Mouse (Mus musculus) neural tube, embryonic 14.5 days (tissue): Measurements from ENCODE around the gene Pim3. TPM values are rescaled to one million over a fixed set of nuclear protein-coding genes. Genes with fewer than 3 reads are reported as not detected.

ENCODE experiments used
- ATAC-seq: fragments of 200-750 bp; cut with Nextera tagmentation; 2 replicates; pipeline ENCODE4 v1.8.0; 2017; ENCODE audit warnings: low read depth, mild to moderate bottlenecking, moderate TSS enrichment, moderate library complexity
- H3K27ac ChIP-seq: fragments of 300-500 bp; sonication (generic); 2 replicates; pipeline ENCODE4 v1.5.1; 2014; ENCODE audit warnings: low read depth, mild to moderate bottlenecking, control low read depth, low read length, moderate library complexity, mixed read lengths
- H3K27me3 ChIP-seq: fragments of 300-500 bp; sonication (generic); 2 replicates; pipeline ENCODE4 v1.6.1; 2014; ENCODE audit warnings: low read length; ENCODE audit not compliant: control insufficient read depth, insufficient read depth
- H3K36me3 ChIP-seq: fragments of 300-500 bp; sonication (generic); 2 replicates; pipeline ENCODE4 v1.6.1; 2014; ENCODE audit warnings: low read length, mixed read lengths; ENCODE audit not compliant: control insufficient read depth, insufficient read depth
- H3K4me1 ChIP-seq: fragments of 300-500 bp; sonication (generic); 2 replicates; pipeline ENCODE4 v1.6.1; 2014; ENCODE audit warnings: low read length; ENCODE audit not compliant: control insufficient read depth, insufficient read depth
- H3K4me2 ChIP-seq: fragments of 300-500 bp; sonication (generic); 2 replicates; pipeline ENCODE4 v1.6.1; 2014; ENCODE audit warnings: mild to moderate bottlenecking, low read depth, low read length, control low read depth
- H3K4me3 ChIP-seq: fragments of 300-500 bp; sonication (generic); 2 replicates; pipeline ENCODE4 v1.5.1; 2014; ENCODE audit warnings: low read depth, low read length, control low read depth, mixed read lengths
- H3K9ac ChIP-seq: fragments of 300-500 bp; sonication (generic); replicated peaks from 2 replicates; pipeline ENCODE4 v1.6.1; 2014; ENCODE audit warnings: low read depth, mild to moderate bottlenecking, control low read depth, low read length, mixed read lengths
- H3K9me3 ChIP-seq: fragments of 300-500 bp; sonication (generic); 2 replicates; pipeline ENCODE4 v1.6.1; 2016; ENCODE audit warnings: low read length; ENCODE audit not compliant: control insufficient read depth
- WGBS: fragments of 180-500 bp; shearing (Covaris S2); extraction: QIAGEN DNeasy Blood & Tissue Kit; methylation state at CpG from one replicate; pipeline ENCODE4 v1.1.7; 2014; 5-methylcytosine and 5-hydroxymethylcytosine counted together
- polyA plus RNA-seq: library from polyadenylated mRNA; unstranded; fragments of >200 nt; fragmentation: Nextera tagmentation; extraction: Ambion mirVana; gene quantifications from 2 replicates; pipeline ENCODE4 v1.2.1, GENCODE M21; 2014

Gene Pim3
- polyA plus RNA-seq, 1 experiment from 2014 or later = 45.7 TPM

- Histone ChIP-seq H3K4me3 (no peak overlapping the region), H3K27me3 (no peaks in the 10 kb centered on the region), H3K36me3 (peaks cover 11% of the 10 kb centered on the region; the same call in 1 of the 2 replicates), H3K4me2 (no peak overlapping the region), H3K9ac (no peak overlapping the region), H3K27ac (no peak overlapping the region), H3K4me1 (peaks cover 14% of the 10 kb centered on the region), H3K9me3 (no peaks in the 10 kb centered on the region)
- 95% methylated on average over 6 of the region's 6 CpGs for WGBS
- no peak for ATAC-seq
Measured at GRCm38 (mm10) chr15:88868024-88868742, 6.2 kb downstream of the Pim3 start.

GRCm38 (mm10) chr15:88870418-88871185 is 8.6 kb downstream of the Pim3 start:
- Histone ChIP-seq H3K4me3 (no peak overlapping the region), H3K36me3 (no peaks in the 10 kb centered on the region), H3K4me1 (no peaks in the 10 kb centered on the region), H3K4me2 (no peak overlapping the region), H3K9me3 (no peaks in the 10 kb centered on the region), H3K27ac (no peak overlapping the region), H3K9ac (no peak overlapping the region), H3K27me3 (no peaks in the 10 kb centered on the region)
- no peak for ATAC-seq
- 70% methylated on average over 5 of the region's 5 CpGs for WGBS

- no peak overlapping the region for H3K9ac ChIP-seq
- WGBS = 90% methylated on average over 3 of the region's 3 CpGs
- no peak overlapping the region for H3K27ac ChIP-seq
- H3K27me3 ChIP-seq = no peaks in the 10 kb centered on the region
- no peak for ATAC-seq
- H3K4me2 ChIP-seq = no peak overlapping the region
- no peaks in the 10 kb centered on the region for H3K9me3 ChIP-seq
- no peak overlapping the region for H3K4me3 ChIP-seq
- H3K36me3 ChIP-seq = no peaks in the 10 kb centered on the region
- no peaks in the 10 kb centered on the region for H3K4me1 ChIP-seq
Measured at GRCm38 (mm10) chr15:88874061-88874460, 12.1 kb downstream of the Pim3 start.

GRCm38 (mm10) chr15:88874477-88874876 is 12.5 kb downstream of the Pim3 start:
- Histone ChIP-seq H3K9ac (no peak overlapping the region), H3K4me1 (no peaks in the 10 kb centered on the region), H3K4me3 (no peak overlapping the region), H3K36me3 (no peaks in the 10 kb centered on the region), H3K27me3 (no peaks in the 10 kb centered on the region), H3K27ac (no peak overlapping the region), H3K4me2 (no peak overlapping the region), H3K9me3 (no peaks in the 10 kb centered on the region)
- ATAC-seq = no peak
- WGBS = 97% methylated on average over 6 of the region's 6 CpGs

- H3K27me3 ChIP-seq = no peaks in the 10 kb centered on the region
- WGBS = 43% methylated on average over 10 of the region's 10 CpGs
- ATAC-seq = no peak; the same call in 1 of the 2 replicates
- H3K9me3 ChIP-seq = no peaks in the 10 kb centered on the region
- no peak overlapping the region for H3K4me2 ChIP-seq
- no peak overlapping the region for H3K9ac ChIP-seq
- H3K4me1 ChIP-seq = no peaks in the 10 kb centered on the region
- H3K27ac ChIP-seq = no peak overlapping the region
- H3K4me3 ChIP-seq = no peak overlapping the region
- H3K36me3 ChIP-seq = no peaks in the 10 kb centered on the region
Measured at GRCm38 (mm10) chr15:88875625-88876081, 13.7 kb downstream of the Pim3 start.

GRCm38 (mm10) chr15:88876155-88877020 is 14.4 kb downstream of the Pim3 start:
- H3K27ac ChIP-seq = no peak overlapping the region
- 0 out of 2 replicates have a peak, but pooled peaks have one; percentile 28 for ATAC-seq

GRCm38 (mm10) chr15:88877021-88877400 is 15.0 kb downstream of the Pim3 start:
- no peak overlapping the region for H3K27ac ChIP-seq
- H3K4me3 ChIP-seq = no peak overlapping the region
- no peak overlapping the region for H3K4me2 ChIP-seq
- no peak for ATAC-seq
- no peaks in the 10 kb centered on the region for H3K27me3 ChIP-seq
- H3K9me3 ChIP-seq = no peaks in the 10 kb centered on the region
- H3K4me1 ChIP-seq = no peaks in the 10 kb centered on the region
- no peaks in the 10 kb centered on the region for H3K36me3 ChIP-seq
- no peak overlapping the region for H3K9ac ChIP-seq
- 88% methylated on average over 10 of the region's 10 CpGs for WGBS

More at GRCm38 (mm10) chr15:88876155-88877020, 14.4 kb downstream of the Pim3 start:
- H3K4me3 ChIP-seq = no peak overlapping the region
- no peak overlapping the region for H3K9ac ChIP-seq
- no peaks in the 10 kb centered on the region for H3K27me3 ChIP-seq
- no peak overlapping the region for H3K4me2 ChIP-seq
- H3K9me3 ChIP-seq = no peaks in the 10 kb centered on the region
- no peaks in the 10 kb centered on the region for H3K4me1 ChIP-seq
- H3K36me3 ChIP-seq = no peaks in the 10 kb centered on the region
- WGBS = 11% methylated on average over 28 of the region's 28 CpGs

GRCm38 (mm10) chr15:88881253-88882044 is 19.5 kb downstream of the Pim3 start:
- no peaks in the 10 kb centered on the region for H3K36me3 ChIP-seq
- no peaks in the 10 kb centered on the region for H3K27me3 ChIP-seq
- no peaks in the 10 kb centered on the region for H3K4me1 ChIP-seq
- H3K9ac ChIP-seq = no peak overlapping the region
- no peak overlapping the region for H3K4me3 ChIP-seq
- ATAC-seq = no peak
- 67% methylated on average over 22 of the region's 22 CpGs for WGBS
- H3K9me3 ChIP-seq = no peaks in the 10 kb centered on the region
- no peak overlapping the region for H3K4me2 ChIP-seq
- H3K27ac ChIP-seq = no peak overlapping the region
